Mouse (Mus musculus): ENCODE data around the gene Prdm10. TPM values are rescaled to one million over a fixed set of nuclear protein-coding genes. Genes with fewer than 3 reads are reported as not detected.

Prdm10 gene
- polyA plus RNA-seq, 1 experiment: 7.3 TPM

GRCm38 (mm10) chr9:31404311-31404710, 124.0 kb downstream of the Prdm10 start:
- no peaks in the 10 kb centered on the region for H3K4me1 ChIP-seq (ENCODE audit: control insufficient read depth, insufficient read depth, low read length)
- no peak overlapping the region for H3K4me3 ChIP-seq (replicated peaks; ENCODE audit: extremely low read depth, low read depth, low read length)
- 85% methylated on average over 2 of the region's 2 CpGs for WGBS
- DNase-seq: no peak
- no peak for TF ChIP-seq POLR2A (IDR thresholded peaks at IDR 0.05; ENCODE audit: borderline replicate concordance, extremely low read depth, low read depth, low read length)
- no peak for TF ChIP-seq CTCF (IDR thresholded peaks at IDR 0.05; ENCODE audit: insufficient read depth, low read length)

GRCm38 (mm10) chr9:31405217-31405616, 124.9 kb downstream of the Prdm10 start:
- H3K4me1 ChIP-seq (ENCODE audit: control insufficient read depth, insufficient read depth, low read length): no peaks in the 10 kb centered on the region
- 59% methylated on average over 6 of the region's 6 CpGs for WGBS
- H3K4me3 ChIP-seq (replicated peaks; ENCODE audit: extremely low read depth, low read depth, low read length): no peak overlapping the region
- TF ChIP-seq POLR2A (IDR thresholded peaks at IDR 0.05; ENCODE audit: borderline replicate concordance, extremely low read depth, low read depth, low read length) (no peak), CTCF (IDR thresholded peaks at IDR 0.05; ENCODE audit: insufficient read depth, low read length) (peak; percentile 68)
- DNase-seq: no peak

- no peak for DNase-seq
- Histone ChIP-seq H3K4me3 (replicated peaks; ENCODE audit: extremely low read depth, low read depth, low read length) (no peak overlapping the region), H3K4me1 (ENCODE audit: control insufficient read depth, insufficient read depth, low read length) (no peaks in the 10 kb centered on the region)
- WGBS: 87% methylated on average over 4 of the region's 4 CpGs
- no peak for TF ChIP-seq CTCF (IDR thresholded peaks at IDR 0.05; ENCODE audit: insufficient read depth, low read length)
- TF ChIP-seq POLR2A (IDR thresholded peaks at IDR 0.05; ENCODE audit: borderline replicate concordance, extremely low read depth, low read depth, low read length): no peak
Observed at GRCm38 (mm10) chr9:31412165-31412564, 131.8 kb downstream of the Prdm10 start.

- no peak overlapping the region for H3K4me3 ChIP-seq (replicated peaks; ENCODE audit: extremely low read depth, low read depth, low read length)
- DNase-seq: no peak
Observed at GRCm38 (mm10) chr9:31418821-31419220, 138.5 kb downstream of the Prdm10 start.

GRCm38 (mm10) chr9:31422143-31422542, 141.8 kb downstream of the Prdm10 start:
- TF ChIP-seq CTCF (IDR thresholded peaks at IDR 0.05; ENCODE audit: insufficient read depth, low read length): no peak
- TF ChIP-seq POLR2A (IDR thresholded peaks at IDR 0.05; ENCODE audit: borderline replicate concordance, extremely low read depth, low read depth, low read length): no peak
- no peaks in the 10 kb centered on the region for H3K4me1 ChIP-seq (ENCODE audit: control insufficient read depth, insufficient read depth, low read length)
- no peak overlapping the region for H3K4me3 ChIP-seq (replicated peaks; ENCODE audit: extremely low read depth, low read depth, low read length)
- DNase-seq: no peak
- 80% methylated on average over 5 of the region's 5 CpGs for WGBS

More at GRCm38 (mm10) chr9:31418821-31419220, 138.5 kb downstream of the Prdm10 start:
- WGBS: 79% methylated on average over 1 of the region's 1 CpGs
- no peaks in the 10 kb centered on the region for H3K4me1 ChIP-seq (ENCODE audit: control insufficient read depth, insufficient read depth, low read length)
- TF ChIP-seq POLR2A (IDR thresholded peaks at IDR 0.05; ENCODE audit: borderline replicate concordance, extremely low read depth, low read depth, low read length): no peak
- TF ChIP-seq CTCF (IDR thresholded peaks at IDR 0.05; ENCODE audit: insufficient read depth, low read length): no peak

GRCm38 (mm10) chr9:31428971-31429370, 148.6 kb downstream of the Prdm10 start:
- TF ChIP-seq CTCF (IDR thresholded peaks at IDR 0.05; ENCODE audit: insufficient read depth, low read length) (no peak), POLR2A (IDR thresholded peaks at IDR 0.05; ENCODE audit: borderline replicate concordance, extremely low read depth, low read depth, low read length) (no peak)
- no peak for DNase-seq
- H3K4me3 ChIP-seq (replicated peaks; ENCODE audit: extremely low read depth, low read depth, low read length): no peak overlapping the region
- H3K4me1 ChIP-seq (ENCODE audit: control insufficient read depth, insufficient read depth, low read length): no peaks in the 10 kb centered on the region
- WGBS: 79% methylated on average over 7 of the region's 7 CpGs

GRCm38 (mm10) chr9:31430011-31430410, 149.7 kb downstream of the Prdm10 start:
- DNase-seq: no peak
- Histone ChIP-seq H3K4me3 (replicated peaks; ENCODE audit: extremely low read depth, low read depth, low read length) (no peak overlapping the region), H3K4me1 (ENCODE audit: control insufficient read depth, insufficient read depth, low read length) (no peaks in the 10 kb centered on the region)
- WGBS: 67% methylated on average over 9 of the region's 9 CpGs
- TF ChIP-seq POLR2A (IDR thresholded peaks at IDR 0.05; ENCODE audit: borderline replicate concordance, extremely low read depth, low read depth, low read length) (no peak), CTCF (IDR thresholded peaks at IDR 0.05; ENCODE audit: insufficient read depth, low read length) (no peak)

Other genes with a start within 250 kb of the Prdm10 start
- 5.9 and 8.2 TPM in 2 replicates for gene Zbtb44, start 249.9 kb upstream of the Prdm10 start, polyA plus RNA-seq (2012; rRNA removed)
- gene St14, start 148.7 kb upstream of the Prdm10 start, polyA plus RNA-seq (2012; rRNA removed): 42.5 and 47.2 TPM in 2 replicates
- gene Aplp2, start 68.7 kb upstream of the Prdm10 start, polyA plus RNA-seq (2012; rRNA removed): 465 and 568 TPM in 2 replicates
- gene Nfrkb, start 105.7 kb downstream of the Prdm10 start, polyA plus RNA-seq (2012; rRNA removed): 16.6 and 19.7 TPM in 2 replicates
- 15.8 and 16.9 TPM in 2 replicates for gene Tmem45b, start 183.9 kb downstream of the Prdm10 start, polyA plus RNA-seq (2012; rRNA removed)